In the genomic region with DNA sequence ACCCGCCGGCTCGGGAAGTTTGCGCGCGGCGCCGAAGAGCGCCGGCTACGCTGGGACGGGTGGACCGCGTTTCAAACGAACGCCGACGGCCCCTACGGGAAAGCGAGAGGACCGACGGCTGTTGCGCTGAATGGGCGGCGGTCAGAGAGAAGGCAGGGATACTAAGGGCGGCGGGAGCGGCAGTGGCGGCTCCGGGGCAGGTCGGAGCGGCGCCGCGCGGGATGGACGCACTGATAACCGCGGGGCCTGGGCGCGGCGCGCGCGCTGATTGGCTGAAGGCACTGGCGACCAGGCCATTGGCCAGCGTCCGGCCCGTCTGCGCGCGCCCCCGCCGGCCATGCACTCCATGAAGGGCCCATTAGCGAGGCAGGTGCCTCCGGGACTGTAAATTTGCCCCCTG, we compare ENCODE assay signal across 8 mouse cellular contexts. TPM values are rescaled to one million over a fixed set of nuclear protein-coding genes. Genes with fewer than 3 reads are reported as not detected.
DNase-seq lines count a peak whose midpoint lies in the region; ATAC-seq and TF ChIP-seq lines count a peak whose summit lies in the region.

A gene (minus strand): TSS at position 203 of the 400 bp plus-strand sequence.

- WGBS in cerebellum, adult 2 months, result 1% methylated on average over 56 of the region's 56 CpGs
- WGBS in forebrain, postnatal 0 days, result under 1% methylated on average over 56 of the region's 56 CpGs
- under 1% methylated on average over 53 of the region's 56 CpGs for WGBS in hindbrain, embryonic 15.5 days
- 1% methylated on average over 53 of the region's 56 CpGs for WGBS in limb, embryonic 14.5 days
- WGBS in neural tube, embryonic 13.5 days, result under 1% methylated on average over 56 of the region's 56 CpGs

- no peak for ATAC-seq in forebrain, postnatal 0 days
- 0 out of 2 replicates have a peak, but pooled peaks have one; percentile 25 for ATAC-seq in hindbrain, embryonic 15.5 days (ENCODE audit: low FRiP score, low read depth)
- peak; percentile 36; the same call in 1 of the 2 replicates for ATAC-seq in limb, embryonic 14.5 days (ENCODE audit: low FRiP score, low read depth)
- no peak for ATAC-seq in neural tube, embryonic 13.5 days (ENCODE audit: low read depth)

- H3K27me3 ChIP-seq in cerebellum, adult 2 months (ENCODE audit: control insufficient read depth, insufficient read depth, low read length), result peaks cover 9% of the 10 kb centered on the region; the same call in 1 of the 2 replicates
- H3K27me3 ChIP-seq in forebrain, postnatal 0 days (ENCODE audit: insufficient read depth, low read length), result peaks cover 66% of the 10 kb centered on the region
- peaks cover 94% of the 10 kb centered on the region for H3K27me3 ChIP-seq in hindbrain, embryonic 15.5 days
- peaks cover 100% of the 10 kb centered on the region for H3K27me3 ChIP-seq in limb, embryonic 14.5 days (ENCODE audit: control insufficient read depth, insufficient read depth, low read length)
- peaks cover 100% of the 10 kb centered on the region for H3K27me3 ChIP-seq in neural tube, embryonic 13.5 days

- H3K27ac ChIP-seq in cerebellum, adult 2 months (ENCODE audit: insufficient read depth, low read length), result no peak within 1 kb of the TSS
- H3K27ac ChIP-seq in forebrain, postnatal 0 days (ENCODE audit: low read depth, low read length), result no peak within 1 kb of the TSS
- H3K27ac ChIP-seq in hindbrain, embryonic 15.5 days (replicated peaks), result no peak within 1 kb of the TSS
- no peak within 1 kb of the TSS for H3K27ac ChIP-seq in limb, embryonic 14.5 days (replicated peaks; ENCODE audit: low read depth, low read length)
- H3K27ac ChIP-seq in neural tube, embryonic 13.5 days (replicated peaks), result no peak within 1 kb of the TSS

- no peaks in the 10 kb centered on the region for H3K9me3 ChIP-seq in forebrain, postnatal 0 days (ENCODE audit: low read length)
- no peaks in the 10 kb centered on the region for H3K9me3 ChIP-seq in hindbrain, embryonic 15.5 days
- no peaks in the 10 kb centered on the region for H3K9me3 ChIP-seq in limb, embryonic 14.5 days (ENCODE audit: control insufficient read depth, low read length)
- H3K9me3 ChIP-seq in neural tube, embryonic 13.5 days, result no peaks in the 10 kb centered on the region

- H3K4me3 ChIP-seq in cerebellum, adult 2 months (replicated peaks; ENCODE audit: insufficient read depth, low read depth, low read length), result no peak within 1 kb of the TSS
- peak within 1 kb of the TSS; percentile 20 for H3K4me3 ChIP-seq in forebrain, postnatal 0 days (ENCODE audit: low read depth, low read length)
- H3K4me3 ChIP-seq in hindbrain, embryonic 15.5 days, result peak within 1 kb of the TSS; percentile 32
- H3K4me3 ChIP-seq in limb, embryonic 14.5 days (replicated peaks; ENCODE audit: low read length), result peak within 1 kb of the TSS; percentile 34
- peak within 1 kb of the TSS; percentile 31 for H3K4me3 ChIP-seq in neural tube, embryonic 13.5 days

- 0 out of 2 replicates have a peak, but pooled peaks cover under 1% of the 10 kb centered on the region for H3K4me1 ChIP-seq in cerebellum, adult 2 months (ENCODE audit: control insufficient read depth, insufficient read depth, low read length)
- H3K4me1 ChIP-seq in forebrain, postnatal 0 days (ENCODE audit: insufficient read depth), result peaks cover 8% of the 10 kb centered on the region; the same call in 1 of the 2 replicates
- H3K4me1 ChIP-seq in hindbrain, embryonic 15.5 days (replicated peaks), result peaks cover 27% of the 10 kb centered on the region
- peaks cover 24% of the 10 kb centered on the region for H3K4me1 ChIP-seq in limb, embryonic 14.5 days (ENCODE audit: control insufficient read depth, insufficient read depth, low read length)
- H3K4me1 ChIP-seq in neural tube, embryonic 13.5 days (replicated peaks), result peaks cover 42% of the 10 kb centered on the region

- no peak for TF ChIP-seq POLR2A in cerebellum, adult 2 months (IDR thresholded peaks at IDR 0.05; ENCODE audit: borderline replicate concordance, insufficient read depth, low read length)
- TF ChIP-seq POLR2A in limb, embryonic 14.5 days (IDR thresholded peaks at IDR 0.05; ENCODE audit: borderline replicate concordance, extremely low read depth, insufficient read depth, insufficient read length), result no peak

- no peak for TF ChIP-seq CTCF in cerebellum, adult 2 months (IDR thresholded peaks at IDR 0.05; ENCODE audit: borderline replicate concordance, insufficient read depth, low read depth, low read length)
- TF ChIP-seq CTCF in forebrain, postnatal 0 days (IDR thresholded peaks at IDR 0.05; ENCODE audit: low read depth), result no peak

- DNase-seq in cerebellum, adult 2 months, result peak; percentile 51 to 54
- DNase-seq in cerebellum, adult 9-11 months, result no peak
- DNase-seq in adrenal gland, postnatal 25 days, result peak; percentile 69
- no peak for DNase-seq in forebrain, postnatal 0 days
- no peak for DNase-seq in limb, embryonic 14.5 days (ENCODE audit: low spot score)
- no peak for DNase-seq in spleen, adult 18-20 months

- H3K9ac ChIP-seq in forebrain, postnatal 0 days, result no peak within 1 kb of the TSS
- 0 out of 2 replicates have a peak within 1 kb of the TSS, but pooled peaks have one; percentile 7 for H3K9ac ChIP-seq in hindbrain, embryonic 15.5 days
- H3K9ac ChIP-seq in limb, embryonic 14.5 days (ENCODE audit: low read depth, low read length, severe bottlenecking), result no peak within 1 kb of the TSS
- H3K9ac ChIP-seq in neural tube, embryonic 13.5 days, result 0 out of 2 replicates have a peak within 1 kb of the TSS, but pooled peaks have one; percentile 31

- no peaks in the 10 kb centered on the region for H3K36me3 ChIP-seq in forebrain, postnatal 0 days (ENCODE audit: insufficient read depth)
- H3K36me3 ChIP-seq in hindbrain, embryonic 15.5 days, result no peaks in the 10 kb centered on the region; the same call in 1 of the 2 replicates
- peaks cover 21% of the 10 kb centered on the region for H3K36me3 ChIP-seq in limb, embryonic 14.5 days (ENCODE audit: control insufficient read depth, insufficient read depth, low read length)
- no peaks in the 10 kb centered on the region for H3K36me3 ChIP-seq in neural tube, embryonic 13.5 days

- H3K4me2 ChIP-seq in forebrain, postnatal 0 days (ENCODE audit: low read depth), result peak within 1 kb of the TSS; percentile 35
- peak within 1 kb of the TSS; percentile 49 for H3K4me2 ChIP-seq in hindbrain, embryonic 15.5 days
- H3K4me2 ChIP-seq in limb, embryonic 14.5 days (replicated peaks; ENCODE audit: low read depth, low read length, severe bottlenecking), result peak within 1 kb of the TSS; percentile 51
- H3K4me2 ChIP-seq in neural tube, embryonic 13.5 days, result peak within 1 kb of the TSS; percentile 52

RNA-seq across cellular contexts. Expression of the gene that starts here (rescaled TPM):
- polyA plus RNA-seq in cerebellum, adult 2 months (2012; rRNA removed), result 31.7 and 35.9 TPM in 2 replicates
- not detected in 2 replicates for total RNA-seq in adrenal gland, postnatal 25 days (2021)
- total RNA-seq in forebrain, postnatal 0 days (2014; rRNA removed), result 1.00 and 1.2 TPM in 2 replicates
- polyA plus RNA-seq in forebrain, postnatal 0 days (2015; fragmentation: Nextera tagmentation; extraction: Ambion mirVana), result 0.52 and 1.4 TPM in 2 replicates
- polyA plus RNA-seq in hindbrain, embryonic 15.5 days (2015; fragmentation: Nextera tagmentation; extraction: Ambion mirVana), result 9.3 and 10.2 TPM in 2 replicates
- polyA plus RNA-seq in limb, embryonic 14.5 days (2012; rRNA removed), result 0.05 and 0.08 TPM in 2 replicates
- 0.14 TPM in 1 of 2 replicates, not detected in the other for polyA plus RNA-seq in limb, embryonic 14.5 days (2014; fragmentation: Nextera tagmentation; extraction: Ambion mirVana)
- polyA plus RNA-seq in neural tube, embryonic 13.5 days (2015; fragmentation: Nextera tagmentation; extraction: Ambion mirVana), result 5.3 and 7.8 TPM in 2 replicates

Comparison
In these comparisons a context has a peak if more than half of its experiments do, and no peak if none do; other contexts are left out.
1. DNase-seq: peak in cerebellum, adult 2 months (2 of 2); none in cerebellum, adult 9-11 months (single experiment), forebrain, postnatal 0 days (single experiment), limb, embryonic 14.5 days (single experiment) and spleen, adult 18-20 months (0 of 2).
2. Peak in DNase-seq in adrenal gland, postnatal 25 days; RNA of the gene not detected or under 1 TPM.
3. Peak in ATAC-seq, H3K4me3 ChIP-seq and H3K4me2 ChIP-seq in limb, embryonic 14.5 days; RNA of the gene not detected or under 1 TPM.
4. H3K9ac ChIP-seq: peak in hindbrain, embryonic 15.5 days (single experiment) and neural tube, embryonic 13.5 days (single experiment); none in forebrain, postnatal 0 days (single experiment) and limb, embryonic 14.5 days (single experiment).
5. Peak in every context shown above with its lines, with median percentiles within 50 percentile points of each other: H3K4me2 ChIP-seq.